Mouse (Mus musculus) G1E (cell line): Measurements from ENCODE around the gene Lhx3.

ENCODE experiments used
- CTCF ChIP-seq: IDR thresholded peaks from 2 replicates; pipeline ENCODE4 v1.5.1; 2012; ENCODE audit warnings: low read depth, low read length, inconsistent platforms, mixed read lengths
- GATA1 ChIP-seq: IDR thresholded peaks from 2 replicates; pipeline ENCODE4 v1.6.1; 2012; ENCODE audit warnings: borderline replicate concordance, low read length, inconsistent platforms, mixed read lengths
- GATA2 ChIP-seq: IDR thresholded peaks from 2 replicates; pipeline ENCODE4 v1.6.1; 2012; ENCODE audit warnings: low read depth, low read length, inconsistent platforms, borderline replicate concordance
- POLR2AphosphoS5 ChIP-seq: IDR thresholded peaks from 2 replicates; pipeline ENCODE4 v1.6.1; 2012; ENCODE audit warnings: low read depth, low read length, inconsistent platforms; ENCODE audit not compliant: insufficient replicate concordance
- TAL1 ChIP-seq: conservative IDR thresholded peaks from 2 replicates; pipeline ENCODE4 v1.6.1; 2012; ENCODE audit warnings: low read depth, low read length, inconsistent platforms, mixed read lengths

- TF ChIP-seq CTCF, result no peak
- TF ChIP-seq GATA1, result no peak
- no peak for TF ChIP-seq TAL1
- TF ChIP-seq POLR2AphosphoS5, result no peak
- no peak for TF ChIP-seq GATA2
Measured at GRCm38 (mm10) chr2:26188517-26188916, 19.6 kb downstream of the Lhx3 start.
